Mouse (Mus musculus) yolk sac, embryonic 10.5 days (tissue): ENCODE results near the gene Zfp341.

Experiments used
- DNase-seq: peaks from one replicate; pipeline ENCODE4 v3.0.0-alpha.2; 2017; ENCODE audit warnings: low spot score

Zfp341 gene

GRCm38 (mm10) chr2:154633876-154634644 is 21.0 kb downstream of the Zfp341 start:
- peak; percentile 19 for DNase-seq

- no peak for DNase-seq
These were observed 22.7 kb downstream of the Zfp341 start for GRCm38 (mm10) chr2:154635826-154636225.

DNA sequence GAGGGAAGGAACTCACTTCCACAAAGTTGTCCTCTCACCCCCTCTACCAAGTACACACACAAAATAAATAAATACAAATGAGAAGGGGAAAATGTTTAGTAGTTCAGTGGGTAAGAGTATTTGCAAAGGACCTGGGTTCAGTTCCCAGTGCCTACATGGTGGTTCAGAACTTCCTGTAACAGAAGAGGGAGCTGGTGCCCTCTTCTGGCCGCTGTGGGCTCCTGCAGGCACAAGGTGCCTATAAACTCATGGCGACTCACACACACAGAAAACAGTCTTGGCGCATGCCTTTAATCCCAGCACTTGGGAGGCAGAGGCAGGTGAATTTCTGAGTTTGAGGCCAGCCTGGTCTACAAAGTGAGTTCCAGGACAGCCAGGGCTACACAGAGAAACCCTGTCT is 25.4 kb downstream of the Zfp341 start:
- DNase-seq, result no peak

- no peak for DNase-seq
These were observed 26.0 kb downstream of the Zfp341 start for GRCm38 (mm10) chr2:154639115-154639514.

- DNase-seq, result no peak
These were observed 28.1 kb downstream of the Zfp341 start for GRCm38 (mm10) chr2:154641176-154641575.

DNA sequence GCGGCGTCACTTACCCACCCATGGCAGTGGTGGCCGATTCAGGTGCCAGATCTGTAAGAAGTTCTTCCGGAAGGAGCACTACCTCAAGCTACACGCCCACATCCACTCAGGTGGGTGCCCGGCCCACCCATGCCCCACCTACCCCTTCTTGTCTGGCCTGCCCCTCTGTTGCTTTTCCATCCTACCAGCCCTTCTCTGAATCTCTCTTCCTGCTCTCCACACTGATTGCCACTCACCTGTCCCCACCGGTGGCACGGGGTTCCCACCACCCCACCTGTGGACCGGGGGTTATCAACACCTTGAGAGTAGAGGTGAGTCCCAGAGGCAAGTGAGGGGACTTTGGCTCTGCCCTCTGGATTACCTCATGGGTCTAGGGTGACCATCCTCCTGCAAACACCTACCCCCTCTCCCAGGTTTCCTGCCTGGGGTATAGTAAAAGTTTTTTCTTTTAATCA is 28.9 kb downstream of the Zfp341 start:
- peak; percentile 52 for DNase-seq

- no peak for DNase-seq
These were observed 29.8 kb downstream of the Zfp341 start for GRCm38 (mm10) chr2:154642712-154643385.

GRCm38 (mm10) chr2:154646634-154647033 is 33.5 kb downstream of the Zfp341 start:
- no peak for DNase-seq

GRCm38 (mm10) chr2:154648086-154648485 is 35.0 kb downstream of the Zfp341 start:
- peak; percentile 70 for DNase-seq

GRCm38 (mm10) chr2:154650404-154650803 is 37.3 kb downstream of the Zfp341 start:
- no peak for DNase-seq

DNA sequence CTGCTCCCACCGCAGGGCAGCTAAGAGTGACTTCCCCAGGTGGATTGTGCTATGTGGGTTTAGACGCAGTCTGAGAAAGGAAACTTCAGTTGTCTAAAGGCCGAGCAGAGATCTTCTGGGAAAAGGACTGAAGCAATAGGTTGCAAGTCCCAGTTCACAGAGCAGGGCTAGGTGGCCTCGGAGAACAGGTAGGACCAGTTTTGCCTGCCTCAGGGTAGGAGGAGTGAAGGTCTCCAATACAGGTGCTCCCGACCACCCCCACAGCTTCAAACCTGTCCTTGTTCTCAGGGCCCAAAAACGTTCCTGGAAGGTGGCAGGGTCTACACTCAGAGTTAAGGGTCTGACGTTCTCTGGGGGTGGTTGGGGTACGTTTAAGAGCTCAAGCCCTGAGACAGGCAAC is 38.3 kb downstream of the Zfp341 start, which contains the start of gene Chmp4b:
Chmp4b (plus strand) TSS at position 343 of the 400 bp plus-strand sequence.
- DNase-seq, result peak; percentile 24

GRCm38 (mm10) chr2:154654976-154655375 is 41.9 kb downstream of the Zfp341 start:
- DNase-seq, result no peak

DNA sequence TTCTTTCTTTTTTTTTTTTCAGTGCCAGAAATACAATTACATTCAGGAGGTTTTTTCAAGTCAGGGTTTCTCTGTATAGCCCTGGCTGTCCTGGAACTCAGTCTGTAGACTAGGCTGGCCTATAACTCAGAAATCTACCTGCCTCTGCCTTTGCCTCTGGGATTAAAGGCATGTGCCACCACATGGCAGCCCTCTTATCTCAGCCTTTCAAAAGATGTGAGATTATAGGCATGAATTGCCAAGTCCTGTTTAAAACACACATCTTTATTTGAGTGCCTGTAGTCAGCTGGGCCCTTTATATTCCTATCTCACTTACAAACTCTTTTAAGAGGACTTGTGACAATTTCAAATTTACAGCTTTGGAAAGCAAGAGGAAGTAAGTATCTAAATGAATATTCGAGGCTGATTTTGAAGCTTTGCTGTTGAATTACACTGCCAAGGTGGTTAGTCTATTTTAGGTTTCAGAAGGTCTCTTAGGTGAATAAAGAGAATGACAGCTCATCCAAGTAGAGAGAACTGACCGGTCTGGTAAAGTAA is 42.8 kb downstream of the Zfp341 start:
- DNase-seq, result no peak

DNA sequence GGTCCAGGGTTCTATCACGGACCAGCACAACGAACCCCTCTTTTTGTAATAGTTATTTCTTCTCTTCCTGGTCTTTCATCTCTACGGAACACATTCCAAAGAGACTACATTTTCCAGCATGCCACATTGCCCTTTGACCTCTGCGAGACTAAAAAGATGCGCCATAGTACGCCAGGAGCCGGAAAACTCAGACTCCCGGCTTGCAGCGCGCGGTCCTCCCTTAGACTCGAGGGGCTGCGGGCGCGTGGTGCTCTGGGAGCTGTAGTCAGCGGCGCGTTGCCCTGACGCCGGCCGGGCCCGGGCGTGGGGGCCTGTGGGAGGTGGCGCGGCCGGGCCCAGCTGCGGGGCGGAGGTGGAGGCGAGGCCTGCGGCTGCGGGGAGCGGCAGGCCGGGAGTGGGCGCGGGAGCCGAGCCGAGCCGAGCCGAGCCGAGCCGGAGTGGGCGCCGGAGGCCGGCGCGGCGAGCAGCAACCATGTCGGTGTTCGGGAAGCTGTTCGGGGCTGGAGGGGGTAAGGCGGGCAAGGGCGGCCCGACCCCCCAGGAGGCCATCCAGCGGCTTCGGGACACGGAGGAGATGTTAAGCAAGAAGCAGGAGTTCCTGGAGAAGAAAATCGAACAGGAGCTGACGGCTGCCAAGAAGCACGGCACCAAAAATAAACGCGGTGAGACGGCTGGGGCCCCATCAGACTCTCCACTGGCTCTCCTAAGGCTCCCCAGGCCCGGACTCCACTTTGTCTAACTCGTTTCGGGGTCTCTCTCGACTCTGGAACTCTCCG is 43.8 kb downstream of the Zfp341 start:
- peak; percentile 96 for DNase-seq

DNA sequence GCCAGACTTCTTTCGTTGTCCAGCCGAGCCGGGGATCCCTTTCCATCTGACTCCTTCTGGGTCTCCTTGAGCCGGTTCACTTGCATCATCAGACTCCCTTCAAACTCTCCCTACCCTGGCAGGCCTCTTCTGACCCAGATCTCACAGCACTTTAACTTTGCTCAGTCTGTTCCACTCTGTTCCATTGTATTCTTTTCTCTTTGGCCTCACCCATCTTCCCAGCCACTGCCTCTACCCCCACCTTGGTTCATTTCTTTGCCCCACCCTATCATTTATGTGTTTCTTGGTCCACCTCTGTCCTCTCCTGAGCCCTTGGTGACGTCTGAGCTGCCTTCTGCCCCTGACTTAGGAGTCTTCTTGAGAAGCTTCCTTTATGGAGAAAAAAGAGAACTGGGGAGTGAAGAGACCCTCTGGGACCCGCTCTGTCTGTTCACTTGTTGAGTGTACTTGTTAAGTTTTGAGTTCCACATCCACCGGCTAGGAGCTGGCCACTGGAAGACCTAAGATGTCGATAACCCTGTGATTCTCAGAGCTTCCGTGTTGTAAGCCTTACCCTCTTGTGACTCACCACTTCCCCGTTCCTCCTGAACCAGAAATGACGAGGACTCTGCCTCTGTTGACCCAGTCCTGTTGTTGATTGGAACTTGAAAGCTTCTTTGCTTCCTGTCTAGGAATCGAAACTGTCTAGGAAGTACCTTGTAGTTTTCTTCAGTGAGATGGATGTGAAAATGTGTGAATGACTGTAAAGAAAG is 44.6 kb downstream of the Zfp341 start:
- DNase-seq, result peak; percentile 66

DNA sequence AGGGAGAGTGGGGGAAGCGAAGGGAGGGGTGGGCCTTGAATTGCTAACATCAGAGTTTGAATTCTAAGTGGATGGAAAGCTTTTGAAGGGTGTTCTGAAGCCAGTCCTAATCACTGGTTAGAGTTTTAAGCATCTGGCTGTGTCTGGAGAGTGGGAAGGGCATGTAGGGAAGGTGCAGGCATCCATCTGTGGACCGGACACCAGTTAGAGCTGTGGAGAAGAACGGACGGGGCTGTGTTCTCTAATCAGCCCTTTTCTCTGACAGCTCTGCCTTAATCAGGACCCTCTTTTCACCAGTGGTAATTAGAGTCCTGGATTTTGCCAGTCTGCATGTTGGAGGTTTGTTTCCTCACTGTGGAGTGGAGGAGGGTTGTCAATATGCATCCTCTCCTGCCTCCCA is 46.0 kb downstream of the Zfp341 start:
- no peak for DNase-seq

GRCm38 (mm10) chr2:154659531-154660074 is 46.5 kb downstream of the Zfp341 start:
- DNase-seq, result no peak

DNA sequence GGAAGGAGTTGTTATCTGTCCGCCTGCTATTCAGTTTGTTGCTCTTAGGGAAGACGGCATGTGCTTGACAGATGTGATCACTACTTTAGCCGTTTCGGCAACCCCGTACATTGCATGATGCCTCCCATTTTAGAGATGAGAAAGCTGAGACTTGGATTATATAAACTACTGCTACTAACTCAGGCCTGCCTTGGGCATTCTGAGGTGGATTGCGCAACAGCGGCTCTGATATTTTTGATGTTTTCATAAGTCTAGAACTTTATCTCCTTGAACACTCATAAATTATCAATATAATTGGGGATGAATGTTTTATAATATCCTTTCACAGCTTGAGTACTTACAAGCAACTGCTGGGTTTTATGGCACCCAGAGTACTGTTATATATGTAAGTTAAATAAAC is 55.6 kb downstream of the Zfp341 start:
- DNase-seq, result no peak

GRCm38 (mm10) chr2:154670106-154670505 is 57.0 kb downstream of the Zfp341 start:
- DNase-seq, result no peak

GRCm38 (mm10) chr2:154670741-154671140 is 57.6 kb downstream of the Zfp341 start:
- DNase-seq, result no peak

DNA sequence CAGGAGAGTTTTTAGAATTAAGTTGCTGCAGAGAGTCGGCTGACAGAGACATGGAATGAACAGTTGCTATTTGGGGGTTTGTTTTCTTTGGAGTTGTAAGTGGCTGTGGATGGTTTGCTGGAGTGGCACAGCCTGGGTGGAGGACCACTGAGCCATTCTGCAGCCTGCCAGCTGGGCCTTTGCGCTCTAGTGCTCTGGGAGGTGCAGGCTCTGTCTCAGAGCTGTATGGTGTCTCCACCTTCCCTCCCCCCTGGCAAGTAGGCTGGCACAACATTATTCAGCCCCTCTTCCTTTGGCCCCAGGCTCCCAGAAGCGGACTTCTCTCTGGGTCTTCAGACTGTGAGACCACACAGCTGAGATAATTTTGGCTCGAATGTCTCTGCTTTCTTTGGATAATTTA is 60.9 kb downstream of the Zfp341 start:
- no peak for DNase-seq
